Mouse (Mus musculus) small intestine, adult 2 months (tissue): Measurements from ENCODE around the gene Zfp626.

Experiments used
- CTCF ChIP-seq: fragments of 200-500 bp; IDR thresholded peaks from 2 replicates; pipeline ENCODE4 v1.5.1; 2012; ENCODE audit warnings: low read depth, mild to moderate bottlenecking, control low read depth, inconsistent platforms, low read length, moderate library complexity, mixed read lengths; ENCODE audit not compliant: insufficient replicate concordance, insufficient read length; ENCODE audit errors: extremely low read depth
- POLR2A ChIP-seq: fragments of 200-500 bp; IDR thresholded peaks from 2 replicates; pipeline ENCODE4 v1.6.1; 2012; ENCODE audit warnings: low read depth, mild to moderate bottlenecking, control low read depth, inconsistent platforms, low read length, moderate library complexity

GRCm38 (mm10) chr7:27801137-27801536, 5.9 kb upstream of the Zfp626 start:
- no peak for TF ChIP-seq POLR2A
- no peak for TF ChIP-seq CTCF
